Mouse (Mus musculus) hindbrain, postnatal 0 days (tissue): ENCODE measurements around the gene Dbnl. TPM values are rescaled to one million over a fixed set of nuclear protein-coding genes. Genes with fewer than 3 reads are reported as not detected.

ENCODE experiments used
- ATAC-seq: fragments of 200-750 bp; cut with Nextera tagmentation; 2 replicates; pipeline ENCODE4 v1.8.0; 2017; ENCODE audit warnings: mild to moderate bottlenecking, moderate TSS enrichment, moderate library complexity
- DNase-seq: peaks from one replicate; pipeline ENCODE4 v3.0.0-alpha.2; 2015; ENCODE audit warnings: low spot score
- H3K27ac ChIP-seq: fragments of 300-500 bp; sonication (generic); 2 replicates; pipeline ENCODE4 v1.5.1; 2014; ENCODE audit warnings: mild to moderate bottlenecking
- H3K27me3 ChIP-seq: fragments of 300-500 bp; sonication (generic); 2 replicates; pipeline ENCODE4 v1.6.1; 2014; ENCODE audit warnings: low read length, mixed read lengths; ENCODE audit not compliant: insufficient read depth
- H3K36me3 ChIP-seq: fragments of 300-500 bp; sonication (generic); 2 replicates; pipeline ENCODE4 v1.6.1; 2014; ENCODE audit warnings: low read length, mixed read lengths; ENCODE audit not compliant: insufficient read depth
- H3K4me1 ChIP-seq: fragments of 300-500 bp; sonication (generic); 2 replicates; pipeline ENCODE4 v1.6.1; 2014; ENCODE audit warnings: antibody characterized with exemption, low read length, mixed read lengths; ENCODE audit not compliant: insufficient read depth
- H3K4me2 ChIP-seq: fragments of 300-500 bp; sonication (generic); 2 replicates; pipeline ENCODE4 v1.6.1; 2014; ENCODE audit warnings: low read depth, mild to moderate bottlenecking, low read length, moderate library complexity, mixed read lengths
- H3K4me3 ChIP-seq: fragments of 300-500 bp; sonication (generic); 2 replicates; pipeline ENCODE4 v1.5.1; 2014; ENCODE audit warnings: low read length
- H3K9ac ChIP-seq: fragments of 300-500 bp; sonication (generic); replicated peaks from 2 replicates; pipeline ENCODE4 v1.6.1; 2014; ENCODE audit warnings: mild to moderate bottlenecking, low read length, moderate library complexity, mixed read lengths
- H3K9me3 ChIP-seq: fragments of 300-500 bp; sonication (generic); 2 replicates; pipeline ENCODE4 v1.6.1; 2016; ENCODE audit warnings: low read length, mixed read lengths
- CTCF ChIP-seq: IDR thresholded peaks from 2 replicates; pipeline ENCODE4 v1.5.1; 2016; ENCODE audit warnings: antibody characterized with exemption, control low read depth, low read depth
- WGBS: fragments of 180-500 bp; shearing (Covaris S2); extraction: QIAGEN DNeasy Blood & Tissue Kit; methylation state at CpG from one replicate; pipeline ENCODE4 v1.1.7; 2014; 5-methylcytosine and 5-hydroxymethylcytosine counted together
- polyA plus RNA-seq: library from polyadenylated mRNA; unstranded; fragments of >200 nt; fragmentation: Nextera tagmentation; extraction: Ambion mirVana; gene quantifications from 2 replicates; pipeline ENCODE4 v1.2.1, GENCODE M21; 2015
- total RNA-seq: library from RNA; depleted of rRNA; stranded (reverse); fragments of >200 nt; gene quantifications from 2 replicates; pipeline ENCODE4 v1.2.3, GENCODE M21; 2014

Dbnl gene
- total and polyA plus RNA-seq, 2 experiments from 2014 or later, result 81.7 to 123 TPM

- no peak overlapping the region for H3K27ac ChIP-seq
- no peaks in the 10 kb centered on the region for H3K9me3 ChIP-seq
- no peak overlapping the region for H3K4me3 ChIP-seq
- H3K4me2 ChIP-seq, result no peak overlapping the region
- H3K4me1 ChIP-seq, result no peaks in the 10 kb centered on the region
- H3K36me3 ChIP-seq, result peaks cover 83% of the 10 kb centered on the region
- WGBS, result 77% methylated on average over 9 of the region's 9 CpGs
- H3K9ac ChIP-seq, result no peak overlapping the region
- ATAC-seq (no peak), DNase-seq (no peak)
- no peak for TF ChIP-seq CTCF
- no peaks in the 10 kb centered on the region for H3K27me3 ChIP-seq
These were observed 7.0 kb downstream of the Dbnl start for GRCm38 (mm10) chr11:5795290-5795689.

GRCm38 (mm10) chr11:5795706-5796105 lies 7.4 kb downstream of the Dbnl start:
- Histone ChIP-seq H3K4me3 (no peak overlapping the region), H3K4me1 (no peaks in the 10 kb centered on the region), H3K36me3 (peaks cover 85% of the 10 kb centered on the region), H3K27me3 (no peaks in the 10 kb centered on the region), H3K9me3 (no peaks in the 10 kb centered on the region), H3K9ac (no peak overlapping the region), H3K4me2 (no peak overlapping the region), H3K27ac (no peak overlapping the region)
- ATAC-seq (peak; percentile 36), DNase-seq (peak; percentile 18)
- 55% methylated on average over 7 of the region's 7 CpGs for WGBS
- TF ChIP-seq CTCF, result no peak

GRCm38 (mm10) chr11:5796939-5797338 lies 8.7 kb downstream of the Dbnl start:
- DNase-seq (no peak), ATAC-seq (no peak)
- H3K4me2 ChIP-seq, result no peak overlapping the region
- no peak overlapping the region for H3K4me3 ChIP-seq
- H3K4me1 ChIP-seq, result no peaks in the 10 kb centered on the region
- H3K9me3 ChIP-seq, result no peaks in the 10 kb centered on the region
- H3K36me3 ChIP-seq, result peaks cover 83% of the 10 kb centered on the region
- no peak for TF ChIP-seq CTCF
- H3K27ac ChIP-seq, result no peak overlapping the region
- H3K9ac ChIP-seq, result no peak overlapping the region
- H3K27me3 ChIP-seq, result no peaks in the 10 kb centered on the region
- 77% methylated on average over 15 of the region's 15 CpGs for WGBS

- Histone ChIP-seq H3K9me3 (no peaks in the 10 kb centered on the region), H3K36me3 (peaks cover 79% of the 10 kb centered on the region), H3K4me2 (no peak overlapping the region), H3K27me3 (no peaks in the 10 kb centered on the region), H3K4me1 (no peaks in the 10 kb centered on the region), H3K27ac (no peak overlapping the region), H3K9ac (no peak overlapping the region), H3K4me3 (no peak overlapping the region)
- ATAC-seq, result no peak
- WGBS, result 77% methylated on average over 11 of the region's 11 CpGs
- no peak for TF ChIP-seq CTCF
- DNase-seq, result no peak
These were observed 9.1 kb downstream of the Dbnl start for GRCm38 (mm10) chr11:5797371-5797770.

- H3K4me1 ChIP-seq, result no peaks in the 10 kb centered on the region
- no peak overlapping the region for H3K27ac ChIP-seq
- DNase-seq (no peak), ATAC-seq (no peak)
- no peaks in the 10 kb centered on the region for H3K27me3 ChIP-seq
- no peak overlapping the region for H3K9ac ChIP-seq
- no peak overlapping the region for H3K4me2 ChIP-seq
- H3K9me3 ChIP-seq, result no peaks in the 10 kb centered on the region
- WGBS, result 90% methylated on average over 5 of the region's 5 CpGs
- no peak overlapping the region for H3K4me3 ChIP-seq
- H3K36me3 ChIP-seq, result peaks cover 74% of the 10 kb centered on the region
- TF ChIP-seq CTCF, result no peak
These were observed 9.6 kb downstream of the Dbnl start for GRCm38 (mm10) chr11:5797928-5798327.

- H3K4me1 ChIP-seq, result no peaks in the 10 kb centered on the region
- no peak for TF ChIP-seq CTCF
- no peak overlapping the region for H3K27ac ChIP-seq
- no peak overlapping the region for H3K4me3 ChIP-seq
- no peak overlapping the region for H3K4me2 ChIP-seq
- H3K9ac ChIP-seq, result no peak overlapping the region
- no peaks in the 10 kb centered on the region for H3K9me3 ChIP-seq
- WGBS, result 77% methylated on average over 17 of the region's 17 CpGs
- peaks cover 57% of the 10 kb centered on the region for H3K36me3 ChIP-seq
- ATAC-seq, result no peak
- no peak for DNase-seq
- no peaks in the 10 kb centered on the region for H3K27me3 ChIP-seq
These were observed 11.6 kb downstream of the Dbnl start for GRCm38 (mm10) chr11:5799621-5800490.

- Histone ChIP-seq H3K27ac (no peak overlapping the region), H3K27me3 (no peaks in the 10 kb centered on the region), H3K9me3 (no peaks in the 10 kb centered on the region), H3K4me1 (no peaks in the 10 kb centered on the region), H3K4me3 (no peak overlapping the region), H3K36me3 (peaks cover 45% of the 10 kb centered on the region; the same call in 1 of the 2 replicates), H3K4me2 (no peak overlapping the region), H3K9ac (no peak overlapping the region)
- ATAC-seq (no peak), DNase-seq (no peak)
- 95% methylated on average over 16 of the region's 16 CpGs for WGBS
- no peak for TF ChIP-seq CTCF
These were observed 13.2 kb downstream of the Dbnl start for GRCm38 (mm10) chr11:5801511-5801910.
